Mouse (Mus musculus) spleen, postnatal 0 days (tissue): ENCODE measurements around the gene L3mbtl1. TPM values are rescaled to one million over a fixed set of nuclear protein-coding genes. Genes with fewer than 3 reads are reported as not detected.

Experiments used
- polyA plus RNA-seq: library from polyadenylated mRNA; unstranded; fragments of >200 nt; fragmentation: Nextera tagmentation; extraction: Ambion mirVana; gene quantifications from 2 replicates; pipeline ENCODE4 v1.2.1, GENCODE M21; 2015

The L3mbtl1 gene
- polyA plus RNA-seq = 0.07 TPM in 2 replicates

DNA sequence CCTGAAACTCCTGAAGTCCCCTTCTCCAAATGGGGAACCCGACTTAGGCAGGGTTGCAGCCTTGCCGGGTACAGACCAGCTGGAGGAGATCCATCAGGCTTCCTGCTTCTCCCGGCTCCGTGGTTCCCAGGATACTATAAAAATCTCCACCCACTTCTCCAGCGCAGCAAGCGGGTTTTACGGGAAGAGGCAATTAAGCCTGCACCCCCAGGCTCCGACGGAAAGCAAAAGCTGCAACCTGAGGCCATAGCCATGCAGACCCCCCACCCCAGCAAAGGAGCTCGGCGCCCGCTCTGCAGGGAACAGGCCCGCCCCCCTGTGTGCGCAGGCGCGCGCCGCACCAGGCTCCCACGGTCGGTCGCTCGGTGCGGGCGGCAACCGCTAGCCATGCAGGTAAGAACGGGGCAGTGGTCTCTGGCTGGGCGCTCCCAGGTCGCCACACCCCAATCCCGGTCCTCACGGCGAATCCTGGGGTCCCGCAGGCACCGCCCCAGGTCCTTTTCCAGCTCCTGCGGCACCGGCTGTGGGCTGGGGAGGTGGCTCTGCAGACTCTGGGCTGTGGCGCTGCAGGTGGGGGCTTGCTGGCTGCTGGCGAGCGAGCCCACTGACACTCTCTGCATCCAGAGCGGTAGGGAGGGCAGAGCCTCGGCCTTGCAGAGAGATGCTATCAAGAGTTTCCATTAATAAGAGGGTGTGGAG is at the start of gene L3mbtl1:
L3mbtl1 (plus strand) TSS at position 325 of the 699 bp plus-strand sequence.

DNA sequence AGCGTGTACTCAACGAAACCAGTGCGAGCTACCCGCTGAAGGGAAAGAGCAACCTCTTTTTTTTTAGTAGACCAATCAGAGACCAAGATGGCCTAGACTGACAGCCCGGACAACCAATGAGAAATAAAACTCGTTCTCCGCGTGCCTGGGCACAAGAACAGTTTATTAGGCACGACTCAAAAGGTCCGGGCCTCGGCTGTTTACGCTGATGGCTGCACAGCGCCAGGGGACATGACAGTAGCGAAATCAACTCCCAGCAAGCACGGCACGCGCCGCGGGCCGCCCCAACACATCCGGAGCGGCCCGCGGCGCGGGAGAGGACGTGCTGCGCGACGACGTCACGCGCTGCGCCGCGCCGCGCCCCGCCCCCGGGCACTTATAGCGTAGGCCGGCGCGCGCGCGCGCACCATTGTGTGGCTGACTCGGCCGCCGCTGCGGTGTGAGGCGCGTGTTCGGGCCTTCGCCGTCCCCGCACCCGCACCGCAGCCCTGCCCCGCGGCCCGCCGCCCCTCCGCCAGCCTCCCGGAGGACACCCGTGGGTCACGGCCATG is 12.1 kb upstream of the L3mbtl1 start, which contains the start of gene Srsf6:
Srsf6 (plus strand) TSS at position 406 of the 551 bp plus-strand sequence.

DNA sequence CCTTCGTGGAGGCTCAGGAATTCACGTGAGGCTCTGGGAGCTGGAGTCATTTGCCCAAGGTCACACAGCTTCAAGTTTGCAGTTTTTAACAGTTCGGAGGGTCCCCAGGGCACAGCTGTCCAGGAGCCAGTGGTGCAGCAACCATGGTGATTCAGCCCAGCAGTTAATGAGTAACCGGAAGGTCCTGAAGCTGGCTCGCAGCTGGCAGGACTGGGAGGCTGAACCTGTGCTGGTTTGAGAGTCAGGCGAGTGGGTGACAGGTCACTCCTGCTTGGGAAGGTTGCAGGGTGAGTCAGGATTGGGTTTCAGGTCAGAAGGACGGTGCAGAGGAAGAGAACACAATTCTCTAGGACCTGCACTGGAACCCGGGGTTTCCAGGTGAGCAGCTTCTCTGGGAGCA is 43.9 kb downstream of the L3mbtl1 start, which contains the start of gene Sgk2:
Sgk2 (plus strand) TSS at position 113 of the 400 bp plus-strand sequence.

GRCm38 (mm10) chr2:163016916-163017743 is 73.9 kb downstream of the L3mbtl1 start, which contains the start of gene Ift52:
Gene Ift52, plus strand, starts transcription at chr2:163017354.

Other genes with a start within 250 kb of the L3mbtl1 start
- 100 and 102 TPM in 2 replicates for gene Srsf6, start 11.9 kb upstream of the L3mbtl1 start, polyA plus RNA-seq
- 0.12 TPM in 1 of 2 replicates, not detected in the other for gene Sgk2, start 43.9 kb downstream of the L3mbtl1 start, polyA plus RNA-seq
- gene Ift52, start 73.9 kb downstream of the L3mbtl1 start, polyA plus RNA-seq = 28.1 and 30.8 TPM in 2 replicates
- 44.8 and 52.3 TPM in 2 replicates for gene Mybl2, start 111.2 kb downstream of the L3mbtl1 start, polyA plus RNA-seq
- gene Gtsf1l, start 144.4 kb downstream of the L3mbtl1 start, polyA plus RNA-seq = 0.22 TPM in 1 of 2 replicates, not detected in the other